Mouse (Mus musculus): Measurements from ENCODE around the gene Acvr1.

GRCm38 (mm10) chr2:58586311-58586710 lies 19.4 kb upstream of the Acvr1 start:
- TF ChIP-seq POLR2A (IDR thresholded peaks at IDR 0.05; ENCODE audit: insufficient read depth, low read depth, low read length) (no peak), CTCF (IDR thresholded peaks at IDR 0.05; ENCODE audit: insufficient read depth, low read depth, low read length) (no peak)
